Mouse (Mus musculus): ENCODE measurements around the gene Ccl25. TPM values are rescaled to one million over a fixed set of nuclear protein-coding genes. Genes with fewer than 3 reads are reported as not detected.

Ccl25 gene
- polyA plus RNA-seq, 1 experiment = 1.6 TPM

DNA sequence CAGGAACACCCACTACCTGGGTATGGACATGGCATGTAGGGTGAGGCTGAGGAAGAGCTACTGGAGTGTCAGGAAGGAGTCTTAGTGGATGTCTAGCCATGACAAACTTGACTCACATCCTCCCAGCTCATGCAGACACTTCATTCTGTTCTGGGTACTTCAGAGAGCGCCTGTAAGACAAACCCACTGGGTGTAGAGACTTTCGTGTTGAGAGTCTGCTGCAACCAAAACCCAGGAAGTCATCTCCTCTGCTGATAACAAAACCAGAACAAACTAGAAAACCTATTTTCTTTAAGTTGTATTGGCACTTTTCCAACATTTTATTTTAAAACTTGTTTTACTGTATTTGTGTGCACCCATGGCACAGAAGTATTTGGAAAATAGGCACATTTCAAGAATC lies 19.2 kb upstream of the Ccl25 start:
- no peak for TF ChIP-seq CTCF (IDR thresholded peaks at IDR 0.05; ENCODE audit: extremely low read depth, insufficient read depth, insufficient read length, insufficient replicate concordance)
- TF ChIP-seq POLR2A (IDR thresholded peaks at IDR 0.05; ENCODE audit: low read depth, low read length) = no peak
- no peak overlapping the region for H3K4me3 ChIP-seq (ENCODE audit: extremely low read depth, insufficient read depth, insufficient read length)
- WGBS = 75% methylated on average over 2 of the region's 2 CpGs
- H3K27me3 ChIP-seq (ENCODE audit: control insufficient read depth, insufficient read depth, low read length) = no peaks in the 10 kb centered on the region
- H3K27ac ChIP-seq (ENCODE audit: insufficient read depth, low read length) = no peak overlapping the region
- no peak for DNase-seq (ENCODE audit: low read depth in 1 of 2, low spot score in 2 of 2)
- peaks cover 59% of the 10 kb centered on the region for H3K36me3 ChIP-seq (ENCODE audit: control insufficient read depth, insufficient read depth, low read length)
- no peaks in the 10 kb centered on the region for H3K4me1 ChIP-seq (ENCODE audit: control insufficient read depth, insufficient read depth, insufficient read length)

DNA sequence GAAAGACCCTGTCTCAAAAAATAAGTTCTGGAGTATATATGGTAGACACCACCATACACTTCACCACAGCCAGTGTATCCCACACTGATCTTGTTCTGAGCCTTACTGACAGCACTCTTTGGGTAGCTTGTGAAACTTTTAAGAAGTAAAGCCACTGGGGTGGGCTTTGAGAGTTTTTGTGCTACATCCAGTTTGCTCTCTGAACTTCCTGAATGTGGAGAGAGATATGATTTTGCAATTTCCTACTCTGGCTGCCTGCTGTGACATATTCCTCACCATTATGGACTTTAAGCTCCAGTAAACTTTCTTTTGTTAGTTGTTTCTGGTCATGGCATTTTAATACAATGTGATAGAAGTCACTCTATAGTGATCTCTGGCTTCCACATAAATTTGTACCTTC lies 12.9 kb upstream of the Ccl25 start:
- Histone ChIP-seq H3K4me3 (ENCODE audit: extremely low read depth, insufficient read depth, insufficient read length) (no peak overlapping the region), H3K36me3 (ENCODE audit: control insufficient read depth, insufficient read depth, low read length) (peaks cover 28% of the 10 kb centered on the region), H3K27me3 (ENCODE audit: control insufficient read depth, insufficient read depth, low read length) (no peaks in the 10 kb centered on the region), H3K4me1 (ENCODE audit: control insufficient read depth, insufficient read depth, insufficient read length) (no peaks in the 10 kb centered on the region), H3K27ac (ENCODE audit: insufficient read depth, low read length) (no peak overlapping the region)
- no peak for DNase-seq (ENCODE audit: low read depth in 1 of 2, low spot score in 2 of 2)
- TF ChIP-seq POLR2A (IDR thresholded peaks at IDR 0.05; ENCODE audit: low read depth, low read length) (no peak), CTCF (IDR thresholded peaks at IDR 0.05; ENCODE audit: extremely low read depth, insufficient read depth, insufficient read length, insufficient replicate concordance) (no peak)

DNA sequence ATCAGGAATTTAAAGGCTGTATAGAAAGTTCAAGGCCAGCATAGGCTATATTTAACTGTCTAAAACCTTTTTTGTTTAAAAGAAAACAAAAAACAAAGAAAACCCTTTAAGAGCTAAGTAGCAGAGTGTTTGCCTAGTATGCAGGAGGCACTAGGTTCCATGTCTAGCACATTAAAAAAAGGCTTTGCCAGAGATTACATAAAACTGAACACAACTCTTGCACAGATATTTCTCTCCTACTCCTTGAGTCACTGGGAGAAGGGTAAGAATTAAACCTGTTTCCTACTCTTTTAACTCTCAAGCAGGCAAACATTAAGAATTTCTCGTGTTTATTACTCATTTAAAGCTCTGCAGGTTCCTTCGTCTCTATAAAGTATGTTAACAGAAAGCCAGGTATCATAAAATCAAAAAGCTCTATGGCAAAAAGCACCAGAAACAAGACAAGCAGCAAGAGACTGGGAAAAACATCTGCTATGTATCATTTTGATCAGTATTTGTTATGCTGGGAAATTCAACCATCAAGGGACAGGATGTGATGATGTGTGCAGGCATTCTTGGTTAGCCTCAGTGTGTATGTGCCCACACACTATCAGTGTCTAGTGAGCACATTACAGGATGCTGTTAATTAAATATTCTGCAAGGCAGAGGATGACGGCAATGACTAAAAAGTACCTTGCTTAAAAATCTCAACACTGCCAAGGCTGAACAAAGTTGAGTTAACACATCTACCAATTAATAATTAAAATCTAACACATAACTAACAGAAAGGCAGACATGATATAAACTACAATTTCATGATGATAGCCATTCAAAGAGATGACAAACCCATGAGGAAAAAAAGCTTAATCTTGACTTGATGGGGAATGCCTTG lies 11.5 kb upstream of the Ccl25 start:
- Histone ChIP-seq H3K27ac (ENCODE audit: insufficient read depth, low read length) (peak overlapping the region; percentile 25; the same call in 1 of the 2 replicates), H3K4me1 (ENCODE audit: control insufficient read depth, insufficient read depth, insufficient read length) (no peaks in the 10 kb centered on the region), H3K27me3 (ENCODE audit: control insufficient read depth, insufficient read depth, low read length) (no peaks in the 10 kb centered on the region), H3K36me3 (ENCODE audit: control insufficient read depth, insufficient read depth, low read length) (peaks cover 21% of the 10 kb centered on the region), H3K4me3 (ENCODE audit: extremely low read depth, insufficient read depth, insufficient read length) (no peak overlapping the region)
- 50% methylated on average over 3 of the region's 3 CpGs for WGBS
- no peak for TF ChIP-seq POLR2A (IDR thresholded peaks at IDR 0.05; ENCODE audit: low read depth, low read length)
- TF ChIP-seq CTCF (IDR thresholded peaks at IDR 0.05; ENCODE audit: extremely low read depth, insufficient read depth, insufficient read length, insufficient replicate concordance) = no peak
- peak in 1 of 2 experiments; percentile 30 for DNase-seq (ENCODE audit: low read depth in 1 of 2, low spot score in 2 of 2)

DNA sequence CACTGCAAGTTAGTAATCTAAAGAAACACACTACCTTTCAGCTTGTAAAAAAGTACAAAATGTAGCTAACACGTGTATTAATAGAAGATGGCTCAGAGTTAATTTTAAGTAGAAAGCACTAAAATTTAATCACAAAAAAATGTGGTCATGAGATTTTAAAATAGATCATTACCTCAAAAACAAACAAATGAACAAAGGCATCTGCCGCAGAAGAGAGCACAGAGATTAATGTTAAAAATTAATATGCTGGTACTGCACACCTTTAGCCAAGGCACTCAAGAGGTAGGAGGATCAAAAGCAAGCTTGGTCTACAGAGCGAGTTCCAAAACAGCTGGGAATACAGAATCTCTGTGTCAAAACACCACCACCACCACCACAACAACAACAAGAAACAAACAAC lies 10.2 kb upstream of the Ccl25 start:
- H3K4me3 ChIP-seq (ENCODE audit: extremely low read depth, insufficient read depth, insufficient read length) = no peak overlapping the region
- no peaks in the 10 kb centered on the region for H3K27me3 ChIP-seq (ENCODE audit: control insufficient read depth, insufficient read depth, low read length)
- 87% methylated on average over 3 of the region's 3 CpGs for WGBS
- no peak for DNase-seq (ENCODE audit: low read depth in 1 of 2, low spot score in 2 of 2)
- no peak overlapping the region for H3K27ac ChIP-seq (ENCODE audit: insufficient read depth, low read length)
- peaks cover 12% of the 10 kb centered on the region for H3K36me3 ChIP-seq (ENCODE audit: control insufficient read depth, insufficient read depth, low read length)
- no peak for TF ChIP-seq CTCF (IDR thresholded peaks at IDR 0.05; ENCODE audit: extremely low read depth, insufficient read depth, insufficient read length, insufficient replicate concordance)
- no peak for TF ChIP-seq POLR2A (IDR thresholded peaks at IDR 0.05; ENCODE audit: low read depth, low read length)
- H3K4me1 ChIP-seq (ENCODE audit: control insufficient read depth, insufficient read depth, insufficient read length) = peaks cover 4% of the 10 kb centered on the region; the same call in 1 of the 2 replicates

DNA sequence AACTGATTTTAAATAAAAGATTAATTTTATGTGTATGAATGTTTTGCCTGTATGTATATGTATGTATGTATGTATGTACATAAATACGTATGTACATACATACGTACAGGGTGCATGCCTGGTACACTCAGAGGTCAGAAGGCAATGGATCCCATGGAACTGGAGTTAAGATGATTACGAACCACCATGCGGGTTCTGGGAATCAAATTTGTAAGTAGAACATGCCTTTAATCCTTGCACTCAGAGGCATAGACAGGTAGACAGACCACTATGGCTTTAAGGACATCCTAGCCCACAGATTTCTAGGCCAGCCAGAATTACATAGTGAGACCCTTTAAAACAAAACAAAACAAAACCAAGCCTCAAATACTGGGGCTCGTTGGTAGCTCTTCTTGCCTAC lies 6.9 kb upstream of the Ccl25 start:
- Histone ChIP-seq H3K27me3 (ENCODE audit: control insufficient read depth, insufficient read depth, low read length) (no peaks in the 10 kb centered on the region), H3K27ac (ENCODE audit: insufficient read depth, low read length) (no peak overlapping the region), H3K36me3 (ENCODE audit: control insufficient read depth, insufficient read depth, low read length) (no peaks in the 10 kb centered on the region; the same call in 1 of the 2 replicates), H3K4me3 (ENCODE audit: extremely low read depth, insufficient read depth, insufficient read length) (no peak overlapping the region), H3K4me1 (ENCODE audit: control insufficient read depth, insufficient read depth, insufficient read length) (peaks cover 4% of the 10 kb centered on the region; the same call in 1 of the 2 replicates)
- WGBS = 96% methylated on average over 5 of the region's 5 CpGs
- no peak for TF ChIP-seq CTCF (IDR thresholded peaks at IDR 0.05; ENCODE audit: extremely low read depth, insufficient read depth, insufficient read length, insufficient replicate concordance)
- no peak for TF ChIP-seq POLR2A (IDR thresholded peaks at IDR 0.05; ENCODE audit: low read depth, low read length)
- no peak for DNase-seq (ENCODE audit: low read depth in 1 of 2, low spot score in 2 of 2)

DNA sequence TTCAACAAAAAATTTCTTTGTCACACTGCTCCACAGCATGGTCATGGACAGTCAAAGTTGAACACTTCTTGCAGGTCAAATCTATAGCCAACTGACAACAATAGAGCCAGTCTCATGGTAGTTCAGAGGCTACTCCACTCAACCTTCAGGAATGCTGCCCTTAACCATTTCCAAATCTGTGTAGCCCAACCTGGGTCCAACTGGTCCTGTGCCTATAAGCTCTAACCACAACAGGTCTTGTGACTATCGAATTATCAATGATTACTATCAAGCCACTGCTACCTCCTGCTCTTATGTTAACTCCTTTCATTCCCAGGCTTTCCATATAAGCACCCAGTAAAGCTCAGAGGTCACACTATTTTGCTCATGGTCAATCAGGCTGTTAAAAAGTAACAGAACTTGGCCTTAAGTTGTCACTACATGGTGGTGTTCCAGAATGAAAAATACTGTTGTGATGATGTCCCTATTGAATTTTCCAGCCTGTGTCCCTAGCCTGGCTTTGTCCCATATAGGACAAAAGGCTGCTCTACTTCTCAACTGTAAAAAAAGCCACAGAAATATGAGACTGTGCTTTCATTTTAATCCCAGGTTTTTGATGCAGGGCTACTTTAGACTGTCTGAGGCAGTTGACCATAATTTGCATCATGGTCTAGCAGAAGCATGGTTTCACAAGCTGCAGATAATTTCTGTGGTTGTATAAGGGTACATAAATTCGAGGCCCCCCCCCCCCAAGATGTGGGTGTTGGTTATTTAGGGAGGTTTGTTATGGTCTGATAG lies 6.0 kb upstream of the Ccl25 start:
- Histone ChIP-seq H3K4me1 (ENCODE audit: control insufficient read depth, insufficient read depth, insufficient read length) (peaks cover 10% of the 10 kb centered on the region), H3K36me3 (ENCODE audit: control insufficient read depth, insufficient read depth, low read length) (no peaks in the 10 kb centered on the region; the same call in 1 of the 2 replicates), H3K4me3 (ENCODE audit: extremely low read depth, insufficient read depth, insufficient read length) (no peak overlapping the region), H3K27ac (ENCODE audit: insufficient read depth, low read length) (no peak overlapping the region), H3K27me3 (ENCODE audit: control insufficient read depth, insufficient read depth, low read length) (no peaks in the 10 kb centered on the region)
- TF ChIP-seq CTCF (IDR thresholded peaks at IDR 0.05; ENCODE audit: extremely low read depth, insufficient read depth, insufficient read length, insufficient replicate concordance) (no peak), POLR2A (IDR thresholded peaks at IDR 0.05; ENCODE audit: low read depth, low read length) (no peak)
- WGBS = 35% methylated on average over 2 of the region's 2 CpGs
- DNase-seq (ENCODE audit: low read depth in 1 of 2, low spot score in 2 of 2) = no peak
